Mouse (Mus musculus) MEL (cell line): ENCODE measurements around the gene Cd274. TPM values are rescaled to one million over a fixed set of nuclear protein-coding genes. Genes with fewer than 3 reads are reported as not detected.

Source experiments
- DNase-seq: peaks from one replicate; pipeline ENCODE4 v3.0.0; 2011; ENCODE audit warnings: low read depth, low spot score
- H3K27ac ChIP-seq: 2 replicates; pipeline ENCODE4 v1.5.1; 2012; ENCODE audit warnings: low read depth, mild to moderate bottlenecking, control low read depth, low read length, moderate library complexity; ENCODE audit not compliant: control insufficient read depth
- H3K27me3 ChIP-seq, 2 experiments: fragments of 150-350 bp in 1 of 2; sonication (generic) in 1 of 2; 2 replicates each; pipeline ENCODE4 v1.6.1; 2012; ENCODE audit warnings: low read length in 2 of 2, mild to moderate bottlenecking in 2 of 2, improper control_type of control experiment in 1 of 2, moderate library complexity in 1 of 2; ENCODE audit not compliant: insufficient read depth in 2 of 2, control insufficient read depth in 1 of 2
- H3K36me3 ChIP-seq, 2 experiments: 2 replicates each; pipeline ENCODE4 v1.6.1; 2012 to 2014; ENCODE audit warnings: low read length in 2 of 2, improper control_type of control experiment in 1 of 2, inconsistent platforms in 1 of 2, mild to moderate bottlenecking in 1 of 2; ENCODE audit not compliant: insufficient read depth in 2 of 2, control insufficient read depth in 1 of 2
- H3K4me1 ChIP-seq, 2 experiments: fragments of 150-350 bp in 1 of 2; sonication (generic) in 1 of 2; 2 replicates each; pipeline ENCODE4 v1.6.1; 2012; ENCODE audit warnings: low read length in 2 of 2, improper control_type of control experiment in 1 of 2, mild to moderate bottlenecking in 1 of 2; ENCODE audit not compliant: insufficient read depth in 2 of 2, control insufficient read depth in 1 of 2
- H3K4me3 ChIP-seq, 2 experiments: fragments of 150-350 bp in 1 of 2; sonication (generic) in 1 of 2; 2 replicates each; pipeline ENCODE4 v1.5.1; 2012; ENCODE audit warnings: low read depth in 2 of 2, low read length in 2 of 2, mild to moderate bottlenecking in 2 of 2, moderate library complexity in 2 of 2, control low read depth in 1 of 2, improper control_type of control experiment in 1 of 2; ENCODE audit not compliant: control insufficient read depth in 1 of 2, insufficient read depth in 1 of 2
- H3K79me2 ChIP-seq: 2 replicates; pipeline ENCODE4 v1.6.1; 2012; ENCODE audit warnings: mild to moderate bottlenecking, low read length, moderate library complexity; ENCODE audit not compliant: control insufficient read depth, poor library complexity, insufficient read depth
- H3K9ac ChIP-seq: 2 replicates; pipeline ENCODE4 v1.6.1; 2012; ENCODE audit warnings: low read depth, mild to moderate bottlenecking, control low read depth, low read length, moderate library complexity; ENCODE audit not compliant: control insufficient read depth, poor library complexity, severe bottlenecking
- H3K9me3 ChIP-seq: fragments of 150-350 bp; sonication (generic); replicated peaks from 2 replicates; pipeline ENCODE4 v1.6.1; 2012; ENCODE audit warnings: mild to moderate bottlenecking, low read length, improper control_type of control experiment, moderate library complexity; ENCODE audit not compliant: insufficient read depth
- BHLHE40 ChIP-seq: IDR thresholded peaks from 2 replicates; pipeline ENCODE4 v1.6.1; 2012; ENCODE audit warnings: low read depth, mild to moderate bottlenecking, inconsistent platforms, low read length, improper control_type of control experiment, borderline replicate concordance
- CHD1 ChIP-seq: IDR thresholded peaks from 2 replicates; pipeline ENCODE4 v1.6.1; 2012; ENCODE audit warnings: low read depth, mild to moderate bottlenecking, inconsistent platforms, low read length, improper control_type of control experiment
- CHD2 ChIP-seq: IDR thresholded peaks from 2 replicates; pipeline ENCODE4 v1.6.1; 2011; ENCODE audit warnings: low read length, improper control_type of control experiment
- CTCF ChIP-seq, 3 experiments: IDR thresholded peaks in 2 of 3; conservative IDR thresholded peaks in 1 of 3; 2 replicates each; pipeline ENCODE4 v1.5.1; 2011 to 2012; ENCODE audit warnings: low read length in 3 of 3, low read depth in 2 of 3, mild to moderate bottlenecking in 2 of 3, improper control_type of control experiment in 1 of 3, inconsistent platforms in 1 of 3, mixed read lengths in 1 of 3, moderate library complexity in 1 of 3; ENCODE audit not compliant: control insufficient read depth in 1 of 3, insufficient read depth in 1 of 3, poor library complexity in 1 of 3, severe bottlenecking in 1 of 3
- ELF1 ChIP-seq: IDR thresholded peaks from 2 replicates; pipeline ENCODE4 v1.6.1; 2014; ENCODE audit warnings: low read depth, mild to moderate bottlenecking, inconsistent platforms, low read length, improper control_type of control experiment, moderate library complexity
- EP300 ChIP-seq, 2 experiments: IDR thresholded peaks; 2 replicates each; pipeline ENCODE4 v1.6.1; 2011; ENCODE audit warnings: improper control_type of control experiment in 2 of 2, low read length in 2 of 2, low read depth in 1 of 2, mild to moderate bottlenecking in 1 of 2
- ETS1 ChIP-seq: IDR thresholded peaks from 2 replicates; pipeline ENCODE4 v1.6.1; 2012; ENCODE audit warnings: low read depth, mild to moderate bottlenecking, inconsistent platforms, low read length, improper control_type of control experiment, moderate library complexity
- GABPA ChIP-seq: IDR thresholded peaks from 2 replicates; pipeline ENCODE4 v1.6.1; 2012; ENCODE audit warnings: low read depth, mild to moderate bottlenecking, inconsistent platforms, low read length, improper control_type of control experiment, moderate library complexity
- HCFC1 ChIP-seq: IDR thresholded peaks from 2 replicates; pipeline ENCODE4 v1.6.1; 2012; ENCODE audit warnings: low read depth, mild to moderate bottlenecking, inconsistent platforms, low read length, improper control_type of control experiment, moderate library complexity
- JUND ChIP-seq: IDR thresholded peaks from 2 replicates; pipeline ENCODE4 v1.6.1; 2011; ENCODE audit warnings: low read depth, mild to moderate bottlenecking, improper control_type of control experiment, low read length
- KAT2A ChIP-seq: conservative IDR thresholded peaks from 2 replicates; pipeline ENCODE4 v1.6.1; 2012; ENCODE audit warnings: low read depth, low read length, improper control_type of control experiment, inconsistent platforms
- MAFK ChIP-seq: IDR thresholded peaks from 2 replicates; pipeline ENCODE4 v1.6.1; 2011; ENCODE audit warnings: low read depth, mild to moderate bottlenecking, low read length, improper control_type of control experiment, borderline replicate concordance
- MAZ ChIP-seq: IDR thresholded peaks from 2 replicates; pipeline ENCODE4 v1.6.1; 2012; ENCODE audit warnings: low read depth, mild to moderate bottlenecking, inconsistent platforms, low read length, improper control_type of control experiment
- MXI1 ChIP-seq: IDR thresholded peaks from 2 replicates; pipeline ENCODE4 v1.6.1; 2011; ENCODE audit warnings: mild to moderate bottlenecking, low read depth, low read length, improper control_type of control experiment
- MYB ChIP-seq: IDR thresholded peaks from 2 replicates; pipeline ENCODE4 v1.6.1; 2011; ENCODE audit warnings: mild to moderate bottlenecking, low read depth, low read length, improper control_type of control experiment
- MYC ChIP-seq: IDR thresholded peaks from 2 replicates; pipeline ENCODE4 v1.6.1; 2011; ENCODE audit warnings: low read depth, mild to moderate bottlenecking, low read length, improper control_type of control experiment, moderate library complexity
- POLR2AphosphoS5 ChIP-seq: IDR thresholded peaks from 2 replicates; pipeline ENCODE4 v1.6.1; 2012; ENCODE audit warnings: low read depth, borderline replicate concordance, mild to moderate bottlenecking, inconsistent platforms, low read length, moderate library complexity, mixed read lengths
- RAD21 ChIP-seq: IDR thresholded peaks from 2 replicates; pipeline ENCODE4 v1.6.1; 2011; ENCODE audit warnings: mild to moderate bottlenecking, low read depth, low read length, improper control_type of control experiment
- RCOR1 ChIP-seq: IDR thresholded peaks from 2 replicates; pipeline ENCODE4 v1.6.1; 2012; ENCODE audit warnings: low read depth, mild to moderate bottlenecking, inconsistent platforms, low read length, improper control_type of control experiment
- TAL1 ChIP-seq: IDR thresholded peaks from 2 replicates; pipeline ENCODE4 v1.6.1; 2012; ENCODE audit warnings: mild to moderate bottlenecking, inconsistent platforms, low read length, moderate library complexity, mixed read lengths
- TCF12 ChIP-seq: IDR thresholded peaks from 2 replicates; pipeline ENCODE4 v1.6.1; 2014; ENCODE audit warnings: low read depth, mild to moderate bottlenecking, inconsistent platforms, low read length, improper control_type of control experiment, moderate library complexity
- USF2 ChIP-seq, 2 experiments: IDR thresholded peaks; 2 replicates each; pipeline ENCODE4 v1.6.1; 2011 to 2012; ENCODE audit warnings: improper control_type of control experiment in 2 of 2, low read length in 2 of 2, borderline replicate concordance in 1 of 2, inconsistent platforms in 1 of 2, low read depth in 1 of 2, mild to moderate bottlenecking in 1 of 2; ENCODE audit not compliant: insufficient read depth in 1 of 2
- ZC3H11A ChIP-seq: IDR thresholded peaks from 2 replicates; pipeline ENCODE4 v1.6.1; 2012; ENCODE audit warnings: low read depth, mild to moderate bottlenecking, inconsistent platforms, low read length, improper control_type of control experiment
- polyA plus RNA-seq, 2 experiments: library from polyadenylated mRNA; stranded (reverse) in 1 of 2; unstranded in 1 of 2; fragments of >175 nt in 1 of 2; fragments of >200 nt in 1 of 2; gene quantifications; 2 replicates each; pipeline versions ENCODE4 v1.2.1 to v1.2.4; 2012; ENCODE audit warnings: low replicate concordance in 2 of 2, low read depth in 1 of 2; ENCODE audit not compliant: insufficient read length in 2 of 2, insufficient read depth in 1 of 2, missing spikeins in 1 of 2
- total RNA-seq: library from RNA; depleted of rRNA; stranded (reverse); fragments of 300-350 nt; gene quantifications from 2 replicates; pipeline ENCODE4 v1.2.3, GENCODE M21; 2012

The Cd274 gene
- total and polyA plus RNA-seq, 3 experiments: 3.1 to 5.0 TPM; not detected in 1

DNA sequence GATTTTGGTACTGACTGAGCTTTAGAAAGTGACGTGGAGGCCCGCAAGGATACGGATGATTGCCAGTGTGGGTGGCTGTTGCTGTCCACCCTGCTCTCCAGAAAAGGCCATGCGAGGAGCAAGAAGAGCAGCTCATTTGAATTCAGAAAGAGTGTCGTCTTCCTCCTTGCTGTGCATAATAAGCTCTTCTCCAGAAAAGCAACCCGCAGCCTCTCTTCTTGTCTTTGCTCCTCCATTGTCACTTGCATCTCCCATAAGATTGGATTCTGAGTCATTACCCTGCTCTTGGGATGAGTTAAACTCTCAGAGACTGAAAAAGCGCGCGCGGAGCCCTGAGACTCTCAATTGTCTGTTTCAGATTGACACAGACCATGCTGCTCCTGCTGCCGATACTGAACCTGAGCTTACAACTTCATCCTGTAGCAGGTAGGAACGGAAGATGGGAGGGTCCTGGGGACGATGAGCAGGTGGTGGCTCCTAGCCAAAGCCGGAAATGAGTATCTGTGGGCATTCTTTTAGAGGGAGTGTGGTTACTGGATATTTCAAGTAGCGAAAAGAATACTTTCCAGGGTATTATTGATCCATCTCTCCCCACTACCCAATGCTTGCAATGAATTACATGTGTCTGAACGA, 54.9 kb downstream of the Cd274 start:
- Histone ChIP-seq H3K27me3 (no peaks in the 10 kb centered on the region), H3K79me2 (no peaks in the 10 kb centered on the region), H3K9me3 (no peaks in the 10 kb centered on the region), H3K36me3 (peaks cover 0 to 25% of the 10 kb centered on the region in 2 experiments; a peak in 2 of 4 replicates), H3K27ac (no peak overlapping the region), H3K9ac (no peak overlapping the region), H3K4me1 (peaks cover 19 to 22% of the 10 kb centered on the region in 2 experiments), H3K4me3 (no peak overlapping the region)
- no peak for TF ChIP-seq TAL1
- TF ChIP-seq MXI1: no peak
- TF ChIP-seq MYC: no peak
- no peak for TF ChIP-seq GABPA
- no peak for TF ChIP-seq MAFK
- no peak for TF ChIP-seq POLR2AphosphoS5
- no peak for TF ChIP-seq MAZ
- no peak for TF ChIP-seq ETS1
- TF ChIP-seq BHLHE40: no peak
- TF ChIP-seq ZC3H11A: no peak
- no peak for TF ChIP-seq RAD21
- TF ChIP-seq RCOR1: no peak
- no peak for TF ChIP-seq EP300 (IDR thresholded peaks at IDR 0.05; ENCODE audit: low read depth in 1 of 2, low read length in 2 of 2)
- no peak for TF ChIP-seq JUND
- no peak for DNase-seq

GRCm38 (mm10) chr19:29422796-29423195, 55.5 kb downstream of the Cd274 start:
- H3K27ac ChIP-seq: no peak overlapping the region
- no peaks in the 10 kb centered on the region for H3K27me3 ChIP-seq
- H3K4me3 ChIP-seq: no peak overlapping the region
- peaks cover 0 to 21% of the 10 kb centered on the region in 2 experiments; a peak in 2 of 4 replicates for H3K36me3 ChIP-seq
- no peaks in the 10 kb centered on the region for H3K9me3 ChIP-seq
- DNase-seq: no peak
- TF ChIP-seq CHD1 (no peak), KAT2A (no peak), HCFC1 (no peak), MYB (no peak), RAD21 (no peak), CTCF (IDR thresholded peaks at IDR 0.05 in 2 of 3, conservative IDR thresholded peaks at IDR 0.05 in 1 of 3; ENCODE audit: control insufficient read depth in 1 of 3, insufficient read depth in 1 of 3, low read depth in 2 of 3, low read length in 3 of 3, poor library complexity in 1 of 3, severe bottlenecking in 1 of 3) (no peak), MYC (no peak), MAZ (no peak), TCF12 (no peak), POLR2AphosphoS5 (no peak), ELF1 (no peak), CHD2 (no peak), USF2 (IDR thresholded peaks at IDR 0.05; ENCODE audit: borderline replicate concordance in 1 of 2, insufficient read depth in 1 of 2, low read depth in 1 of 2, low read length in 2 of 2) (no peak)
- H3K4me1 ChIP-seq: peaks cover 15% of the 10 kb centered on the region in 2 experiments
- no peaks in the 10 kb centered on the region for H3K79me2 ChIP-seq
- no peak overlapping the region for H3K9ac ChIP-seq
